Mouse (Mus musculus) right cerebral cortex, adult 2 months (tissue): ENCODE measurements around the gene Scamp5.

ENCODE experiments used
- DNase-seq, 2 experiments: peaks; one replicate each; pipeline ENCODE4 v3.0.0; 2021 to 2022; ENCODE audit warnings: low spot score in 2 of 2

Scamp5 gene

DNA sequence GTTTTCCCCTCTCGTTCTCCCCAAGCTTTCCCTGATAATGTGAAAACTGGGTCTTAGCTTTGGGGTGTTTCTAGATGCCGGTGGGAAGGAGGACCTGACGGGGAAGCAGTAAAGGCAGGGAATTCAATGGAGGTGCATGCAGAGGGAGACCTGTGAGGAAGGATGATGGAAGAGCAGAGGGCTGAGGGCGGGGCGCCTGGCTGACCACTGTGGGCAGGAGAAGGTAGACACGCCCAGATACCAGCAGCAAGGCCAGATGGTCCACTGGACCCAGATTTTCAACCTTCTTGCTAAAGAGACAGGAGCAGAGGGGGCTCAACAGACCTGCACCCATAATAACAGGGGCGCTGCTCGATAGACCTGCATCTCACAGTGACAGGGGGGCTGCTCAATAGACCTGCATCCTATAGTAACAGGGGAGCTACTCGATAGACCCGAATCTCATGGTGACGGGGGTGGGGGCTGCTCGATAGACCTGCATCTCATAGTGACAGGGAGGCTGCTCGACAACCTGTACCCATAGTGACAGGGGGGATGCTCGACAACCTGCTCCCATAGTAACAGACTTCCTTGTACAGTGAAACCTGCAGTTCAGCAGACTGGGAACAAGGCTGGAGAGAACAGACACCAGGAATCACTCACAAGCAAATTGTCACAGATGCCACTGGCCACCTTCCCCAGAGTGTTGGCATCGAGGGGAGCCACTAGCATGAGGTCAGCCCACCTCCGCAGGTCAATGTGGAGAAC is 48.2 kb downstream of the Scamp5 start:
- no peak for DNase-seq

DNA sequence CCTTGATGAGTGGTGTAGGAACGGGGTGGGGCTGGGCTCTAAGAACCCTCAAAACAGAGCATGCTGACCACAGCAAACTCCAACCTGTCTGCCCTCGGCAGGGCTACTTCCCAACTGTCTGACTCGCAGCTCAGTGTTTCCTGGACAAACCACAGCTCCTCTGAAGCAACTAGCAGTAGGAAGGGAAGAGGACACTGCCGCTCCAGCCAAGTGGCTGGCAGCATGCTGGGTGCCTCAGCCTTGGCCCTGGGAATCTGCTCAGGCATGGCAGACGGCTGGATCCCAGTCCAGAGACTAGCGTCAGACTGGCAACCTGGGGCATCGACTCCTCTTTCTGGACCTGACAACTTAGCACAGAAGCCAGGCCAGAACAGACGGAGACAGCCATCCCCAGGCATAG is 50.5 kb downstream of the Scamp5 start:
- DNase-seq, result no peak

DNA sequence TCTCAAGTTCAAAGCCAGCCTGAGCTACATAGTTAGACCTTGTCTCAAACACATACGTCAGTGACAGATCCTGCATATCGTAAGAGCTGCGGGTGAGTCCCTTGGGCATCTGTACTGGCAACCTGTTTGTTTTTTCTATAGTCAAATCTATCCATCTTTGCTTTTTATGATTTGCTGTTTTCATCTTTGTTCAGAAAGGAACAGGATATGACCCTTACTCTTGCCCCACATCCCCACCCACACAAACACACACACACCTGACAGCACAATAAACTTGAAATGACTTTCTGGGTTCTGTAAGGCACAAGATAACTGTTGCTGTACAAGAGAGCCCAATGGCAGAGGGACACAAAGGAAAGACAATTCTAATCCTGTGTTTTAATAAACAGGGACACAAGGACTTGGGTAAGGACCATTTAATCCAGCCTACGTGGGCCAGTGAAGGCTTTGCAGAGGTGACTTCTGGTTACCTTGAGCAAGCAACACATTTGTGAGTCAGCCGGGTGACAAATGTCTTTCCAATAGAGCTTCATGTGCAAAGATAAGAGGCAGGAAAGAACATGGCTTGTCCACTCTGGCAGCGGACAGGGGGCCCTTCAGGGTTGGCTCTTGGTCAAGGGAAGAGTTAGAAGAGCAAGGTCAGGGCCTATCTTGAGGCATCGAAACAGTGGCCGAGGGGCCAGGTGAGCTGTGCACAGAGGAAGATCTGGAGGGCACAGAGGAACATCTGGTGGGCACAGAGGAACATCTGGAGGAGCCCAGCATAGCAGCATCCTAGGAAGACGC is 60.5 kb downstream of the Scamp5 start:
- DNase-seq, result no peak

DNA sequence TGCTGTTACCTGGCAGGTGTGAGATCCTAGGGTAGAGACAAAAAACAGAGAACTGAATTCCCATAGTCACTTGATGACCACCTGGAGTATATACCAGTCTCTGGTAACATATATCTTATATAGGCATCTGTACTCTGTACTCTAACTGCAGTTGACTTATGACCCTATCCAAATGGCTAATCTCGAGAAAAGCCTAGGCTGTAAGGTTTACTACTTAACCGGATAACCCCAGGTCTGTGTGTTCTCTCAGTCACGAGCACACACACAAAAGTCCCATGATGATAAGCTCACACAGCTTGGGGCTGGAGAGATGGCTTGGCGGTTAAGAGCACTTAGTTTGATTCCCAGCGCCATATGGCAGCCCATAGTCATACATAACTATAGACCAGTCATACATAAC is 61.5 kb downstream of the Scamp5 start:
- DNase-seq, result no peak

DNA sequence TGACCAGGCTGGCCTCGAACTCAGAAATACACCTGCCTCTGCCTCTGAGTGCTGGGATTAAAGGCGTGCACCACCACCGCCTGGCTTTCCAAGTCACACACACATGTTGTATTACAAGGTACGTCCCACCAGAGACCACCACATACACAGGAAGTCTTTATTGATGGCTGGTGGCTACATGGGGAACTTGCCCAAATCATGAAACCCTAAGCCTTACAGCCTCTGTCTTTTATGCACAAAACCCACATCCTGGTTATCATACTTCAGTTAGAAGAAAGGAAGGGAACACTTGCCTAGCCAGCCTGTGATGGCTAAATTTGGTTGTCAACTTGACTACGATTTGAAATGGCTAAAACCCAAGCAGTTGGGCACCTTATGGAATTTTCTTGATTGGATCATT is 63.8 kb downstream of the Scamp5 start:
- no peak for DNase-seq

DNA sequence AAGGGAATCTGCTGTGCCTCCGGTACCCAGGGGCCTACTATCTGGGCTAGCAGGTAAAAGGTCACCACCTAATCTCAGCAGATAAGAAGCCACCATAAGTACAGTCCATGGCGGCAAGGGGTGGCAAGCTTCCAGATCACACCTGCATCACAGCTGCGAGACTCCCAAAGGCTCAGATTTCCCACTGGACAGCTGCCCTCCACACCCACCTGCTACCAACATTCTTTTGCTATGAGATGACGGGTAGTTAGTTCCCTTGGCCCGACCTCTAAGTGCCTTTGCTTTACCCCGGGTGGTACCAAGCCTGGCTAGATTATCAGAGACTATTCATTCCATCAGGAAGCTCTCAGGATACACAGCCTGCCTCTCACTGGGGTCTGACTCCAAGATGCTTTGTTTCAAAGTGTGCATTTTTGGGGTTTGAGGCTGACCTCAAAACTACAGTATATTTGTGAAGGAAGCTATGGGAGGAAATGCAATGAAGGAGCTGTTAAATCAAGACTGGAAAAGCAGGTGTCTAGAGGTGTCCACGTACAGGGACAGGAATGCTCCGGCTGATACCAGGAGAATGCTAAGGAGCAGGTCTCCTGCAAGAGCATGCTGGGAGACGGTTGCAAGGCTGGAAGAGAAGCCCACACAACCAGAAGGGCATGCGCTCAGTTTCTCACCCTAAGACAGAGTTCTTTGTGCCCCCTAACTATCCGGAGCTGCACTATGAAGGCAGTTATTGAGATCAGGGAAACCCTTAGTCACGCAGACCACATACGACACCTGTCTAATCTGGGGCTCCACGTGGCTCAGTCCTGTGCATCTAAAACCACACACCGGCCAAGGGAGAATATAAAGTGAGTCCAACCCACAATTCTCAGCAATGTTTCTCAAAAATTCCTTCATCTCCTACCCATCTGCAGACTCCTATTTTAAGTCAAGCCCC is 65.3 kb downstream of the Scamp5 start:
- no peak for DNase-seq

DNA sequence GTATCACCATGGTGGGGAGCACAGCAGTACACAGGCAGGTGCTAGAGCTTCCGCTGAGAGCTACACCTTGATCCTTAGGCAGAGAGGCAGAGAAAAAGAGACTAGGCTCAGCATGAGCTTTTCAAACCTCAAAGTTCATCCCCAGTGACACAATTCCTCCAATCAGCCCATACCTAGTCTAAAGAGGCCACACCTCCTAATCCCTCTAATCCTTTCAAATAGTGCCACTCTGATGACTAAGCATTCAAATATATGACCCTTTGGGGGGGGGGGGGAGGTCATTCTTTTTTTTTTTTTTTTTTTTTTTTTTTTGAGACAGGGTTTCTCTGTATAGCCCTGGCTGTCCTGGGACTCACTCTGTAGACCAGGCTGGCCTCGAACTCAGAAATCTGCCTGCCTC is 69.1 kb downstream of the Scamp5 start:
- DNase-seq, result no peak

DNA sequence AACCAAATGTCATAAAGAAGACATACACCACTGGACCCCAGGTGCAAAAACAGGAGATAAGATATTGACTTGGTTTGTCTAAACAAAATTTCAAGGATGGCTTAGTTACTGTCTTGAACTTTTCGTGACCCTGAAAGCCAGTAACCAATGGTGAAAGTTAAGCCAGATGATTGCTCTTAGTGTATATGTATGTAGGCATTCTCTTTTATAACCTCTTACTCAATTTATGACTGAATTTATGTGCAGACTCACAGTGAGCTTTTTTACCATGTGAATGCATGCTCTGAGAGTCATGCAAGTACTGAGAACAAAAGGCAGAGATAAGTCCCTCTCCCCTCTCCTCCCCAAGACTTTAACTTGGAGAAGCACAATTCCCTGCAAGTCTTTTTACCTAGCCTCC is 75.0 kb downstream of the Scamp5 start:
- DNase-seq, result no peak
